Mouse (Mus musculus): ENCODE data around the gene Ntn1.

Ntn1 gene

GRCm38 (mm10) chr11:68172648-68173045 lies 228.0 kb downstream of the Ntn1 start:
- DNase-seq, result no peak

GRCm38 (mm10) chr11:68171973-68172647 lies 228.5 kb downstream of the Ntn1 start:
- no peak for DNase-seq

GRCm38 (mm10) chr11:68168427-68168826 lies 232.2 kb downstream of the Ntn1 start:
- no peak for DNase-seq

DNA sequence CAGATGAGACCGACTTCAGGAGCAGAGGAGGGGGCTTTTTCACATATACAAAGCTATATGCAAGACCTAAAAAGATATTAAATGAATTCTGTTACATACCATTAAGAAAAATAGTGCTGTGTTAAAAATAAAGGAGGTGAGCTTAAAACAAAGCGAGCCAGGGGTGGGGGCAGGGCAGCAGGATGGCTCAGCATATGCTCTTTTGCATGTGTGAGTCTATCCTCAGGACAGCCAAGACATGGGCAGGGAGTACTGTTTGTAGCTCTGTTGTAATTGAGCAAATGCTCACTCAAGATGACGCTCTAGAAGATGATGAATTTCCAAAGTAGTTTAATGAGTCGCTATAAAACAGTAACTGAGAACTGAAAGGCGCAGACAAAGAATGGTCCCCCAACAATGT lies 236.2 kb downstream of the Ntn1 start:
- DNase-seq, result no peak

- DNase-seq, result no peak
Observed at GRCm38 (mm10) chr11:68159867-68160266, 240.8 kb downstream of the Ntn1 start.

Data from thymus, postnatal 4 days (tissue).